Mouse (Mus musculus): ENCODE measurements around the gene Fryl. TPM values are rescaled to one million over a fixed set of nuclear protein-coding genes. Genes with fewer than 3 reads are reported as not detected.

The Fryl gene
- polyA plus RNA-seq, 1 experiment, result 73.2 TPM

GRCm38 (mm10) chr5:73129871-73130270, 126.5 kb downstream of the Fryl start:
- peak in 1 of 2 experiments; percentile 39 for DNase-seq (ENCODE audit: extremely low spot score in 1 of 2, low spot score in 1 of 2)

- peak; percentile 18 to 39 for DNase-seq (ENCODE audit: extremely low spot score in 1 of 2, low spot score in 1 of 2)
These were observed 136.3 kb downstream of the Fryl start for GRCm38 (mm10) chr5:73119969-73120725.

GRCm38 (mm10) chr5:73119524-73119923, 136.9 kb downstream of the Fryl start:
- DNase-seq (ENCODE audit: extremely low spot score in 1 of 2, low spot score in 1 of 2), result no peak

GRCm38 (mm10) chr5:73118786-73119185, 137.6 kb downstream of the Fryl start:
- no peak for DNase-seq (ENCODE audit: extremely low spot score in 1 of 2, low spot score in 1 of 2)

GRCm38 (mm10) chr5:73114878-73115277, 141.5 kb downstream of the Fryl start:
- DNase-seq (ENCODE audit: extremely low spot score in 1 of 2, low spot score in 1 of 2), result no peak

GRCm38 (mm10) chr5:73112331-73112730, 144.1 kb downstream of the Fryl start:
- DNase-seq (ENCODE audit: extremely low spot score in 1 of 2, low spot score in 1 of 2), result no peak

GRCm38 (mm10) chr5:73103657-73104056, 152.8 kb downstream of the Fryl start:
- DNase-seq (ENCODE audit: extremely low spot score in 1 of 2, low spot score in 1 of 2), result no peak

GRCm38 (mm10) chr5:73102342-73102989, 154.0 kb downstream of the Fryl start:
- DNase-seq (ENCODE audit: extremely low spot score in 1 of 2, low spot score in 1 of 2), result no peak

- DNase-seq (ENCODE audit: extremely low spot score in 1 of 2, low spot score in 1 of 2), result no peak
These were observed 164.2 kb downstream of the Fryl start for GRCm38 (mm10) chr5:73092236-73092635.

GRCm38 (mm10) chr5:73089158-73089557, 167.3 kb downstream of the Fryl start:
- no peak for DNase-seq (ENCODE audit: extremely low spot score in 1 of 2, low spot score in 1 of 2)

- no peak for DNase-seq (ENCODE audit: extremely low spot score in 1 of 2, low spot score in 1 of 2)
These were observed 174.9 kb downstream of the Fryl start for GRCm38 (mm10) chr5:73081496-73081895.

GRCm38 (mm10) chr5:73079801-73080200, 176.6 kb downstream of the Fryl start:
- DNase-seq (ENCODE audit: extremely low spot score in 1 of 2, low spot score in 1 of 2), result no peak

- peak; percentile 33 to 93 for DNase-seq (ENCODE audit: extremely low spot score in 1 of 2, low spot score in 1 of 2)
These were observed 185.1 kb downstream of the Fryl start for GRCm38 (mm10) chr5:73071319-73071718.

- DNase-seq (ENCODE audit: extremely low spot score in 1 of 2, low spot score in 1 of 2), result no peak
These were observed 189.5 kb downstream of the Fryl start for GRCm38 (mm10) chr5:73066946-73067345.

GRCm38 (mm10) chr5:73063768-73064669, 192.4 kb downstream of the Fryl start:
- DNase-seq (ENCODE audit: extremely low spot score in 1 of 2, low spot score in 1 of 2), result no peak

GRCm38 (mm10) chr5:73061506-73062155, 194.8 kb downstream of the Fryl start:
- DNase-seq (ENCODE audit: extremely low spot score in 1 of 2, low spot score in 1 of 2), result peak in 1 of 2 experiments; percentile 48

GRCm38 (mm10) chr5:73056937-73057336, 199.5 kb downstream of the Fryl start:
- no peak for DNase-seq (ENCODE audit: extremely low spot score in 1 of 2, low spot score in 1 of 2)

GRCm38 (mm10) chr5:73056457-73056856, 200.0 kb downstream of the Fryl start:
- DNase-seq (ENCODE audit: extremely low spot score in 1 of 2, low spot score in 1 of 2), result no peak

GRCm38 (mm10) chr5:73053933-73054332, 202.5 kb downstream of the Fryl start:
- DNase-seq (ENCODE audit: extremely low spot score in 1 of 2, low spot score in 1 of 2), result no peak

GRCm38 (mm10) chr5:73047651-73048245, 208.7 kb downstream of the Fryl start:
- DNase-seq (ENCODE audit: extremely low spot score in 1 of 2, low spot score in 1 of 2), result no peak
